Mouse (Mus musculus) mature B cell (primary cell): ENCODE data around the gene Bmpr1b.

Experiments
- in situ Hi-C: fragments of 300-500 bp; cut with MboI; formaldehyde crosslinking; loops from 2 replicates; pipeline ENCODE4 v1.14.3; 2019

Gene Bmpr1b

DNA sequence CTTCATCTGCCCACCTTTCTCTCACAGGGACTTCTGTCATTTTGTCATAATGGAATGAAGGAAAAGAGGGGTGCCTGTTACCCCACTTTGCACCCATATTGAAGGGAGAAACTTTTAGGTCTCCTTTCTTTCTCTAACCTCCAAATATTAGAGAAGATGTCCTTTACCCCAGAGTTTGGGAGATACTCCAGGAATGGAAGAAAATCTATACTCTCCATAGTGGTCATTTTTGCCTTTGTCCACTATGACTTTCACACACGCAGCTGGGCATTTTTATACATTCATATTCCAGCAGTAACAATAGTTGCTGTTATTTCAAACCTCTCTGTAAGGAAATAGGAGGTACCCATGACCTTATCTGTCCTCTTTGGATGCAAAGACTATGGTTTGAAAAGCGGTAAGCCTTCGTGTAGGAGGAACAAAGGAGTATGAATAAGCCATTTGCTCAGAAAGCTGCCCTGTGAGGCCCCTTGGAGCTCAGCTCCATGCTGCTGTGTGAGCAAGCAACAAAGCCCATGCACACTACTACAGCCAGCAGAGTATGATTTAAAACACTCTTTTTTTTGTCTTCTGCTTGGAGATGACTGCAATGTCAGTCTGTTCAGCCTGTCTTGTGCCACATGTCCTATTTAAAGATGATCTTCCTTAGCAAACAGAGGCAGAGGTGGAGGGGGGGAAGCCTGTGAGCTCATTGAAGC is 350.5 kb downstream of the Bmpr1b start:
- in situ Hi-C loops = no loop called here

- in situ Hi-C loops = no loop called here
Measured at GRCm38 (mm10) chr3:141814776-141815175, 354.4 kb downstream of the Bmpr1b start.

GRCm38 (mm10) chr3:141811348-141811747 is 357.9 kb downstream of the Bmpr1b start:
- in situ Hi-C loops = no loop called here

- in situ Hi-C loops = no loop called here
Measured at GRCm38 (mm10) chr3:141810944-141811343, 358.3 kb downstream of the Bmpr1b start.

DNA sequence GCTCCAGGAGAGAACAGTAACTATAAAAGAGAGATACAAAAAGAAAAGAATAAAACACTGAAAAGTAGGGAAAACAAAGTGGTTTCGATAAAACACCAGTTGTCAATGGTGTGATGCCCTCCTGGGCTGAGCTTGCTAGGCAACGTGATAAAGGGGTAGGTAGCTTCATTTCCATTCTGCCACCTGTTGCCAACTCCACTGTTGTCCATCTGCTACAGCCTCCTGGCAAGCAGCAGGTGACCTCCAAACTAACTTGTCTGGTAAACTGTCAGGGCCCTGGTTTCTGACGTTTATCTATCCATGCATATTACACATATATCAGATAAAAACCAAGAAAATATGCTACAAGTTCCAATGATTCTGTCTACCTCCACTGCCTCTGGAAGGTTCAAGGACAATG is 359.6 kb downstream of the Bmpr1b start:
- in situ Hi-C loops = no loop called here

GRCm38 (mm10) chr3:141804133-141804532 is 365.1 kb downstream of the Bmpr1b start:
- in situ Hi-C loops = no loop called here

DNA sequence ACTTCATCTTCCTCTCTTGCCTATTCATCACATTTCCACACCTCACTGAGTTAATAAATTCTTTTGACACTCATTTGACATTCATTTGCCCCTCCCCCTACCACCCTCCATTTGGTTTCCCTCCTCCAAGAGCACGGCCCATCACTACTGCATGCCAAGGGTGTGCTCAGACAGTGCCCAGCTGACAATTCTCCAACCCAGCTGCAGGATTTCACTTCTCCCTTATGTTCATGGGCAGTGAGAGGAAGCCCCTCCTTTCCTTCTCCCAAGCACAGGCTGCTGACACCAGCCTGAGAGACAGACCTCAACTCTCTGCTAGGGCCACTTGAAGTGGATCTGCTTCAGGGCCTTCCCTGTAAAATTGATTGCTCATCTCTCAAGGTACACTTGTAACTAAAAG is 371.4 kb downstream of the Bmpr1b start:
- in situ Hi-C loops = no loop called here

DNA sequence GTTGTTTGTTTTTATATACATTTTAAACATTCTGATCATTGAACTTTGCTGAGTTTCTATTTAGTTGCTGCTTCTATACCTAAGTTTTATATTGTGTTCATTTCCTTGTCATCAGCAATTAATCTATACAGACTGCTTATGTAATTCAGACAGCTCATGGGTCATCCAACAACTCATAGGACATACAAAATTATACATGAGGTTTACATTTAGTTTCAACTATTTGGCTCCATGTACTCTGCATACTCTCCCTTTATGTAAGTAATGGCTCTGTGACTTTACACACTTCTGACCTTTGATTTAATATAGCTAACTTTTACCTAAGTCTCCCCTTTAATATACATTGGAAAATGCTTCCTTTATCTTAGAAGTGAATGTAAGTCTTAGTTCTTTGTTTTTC is 371.9 kb downstream of the Bmpr1b start:
- in situ Hi-C loops = no loop called here

DNA sequence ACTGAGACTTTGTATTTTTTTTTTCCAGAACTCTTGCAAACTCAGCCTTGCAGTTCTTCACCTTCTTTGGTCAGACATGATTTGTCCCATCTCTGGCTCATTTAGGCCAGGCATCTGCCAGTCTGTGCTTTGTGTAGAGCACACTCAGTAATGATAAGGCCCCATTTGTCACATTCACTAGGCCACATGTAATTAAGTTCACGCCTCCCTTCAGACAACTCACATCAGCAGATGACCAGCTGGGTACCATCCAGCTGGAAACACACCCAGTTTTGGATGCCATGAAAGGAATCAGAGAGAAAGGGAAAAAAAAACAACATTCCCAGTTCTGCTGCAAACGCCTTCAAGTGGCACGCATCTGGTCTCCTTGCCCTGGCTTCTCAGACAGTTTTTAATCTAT is 374.9 kb downstream of the Bmpr1b start:
- in situ Hi-C loops = no loop called here

DNA sequence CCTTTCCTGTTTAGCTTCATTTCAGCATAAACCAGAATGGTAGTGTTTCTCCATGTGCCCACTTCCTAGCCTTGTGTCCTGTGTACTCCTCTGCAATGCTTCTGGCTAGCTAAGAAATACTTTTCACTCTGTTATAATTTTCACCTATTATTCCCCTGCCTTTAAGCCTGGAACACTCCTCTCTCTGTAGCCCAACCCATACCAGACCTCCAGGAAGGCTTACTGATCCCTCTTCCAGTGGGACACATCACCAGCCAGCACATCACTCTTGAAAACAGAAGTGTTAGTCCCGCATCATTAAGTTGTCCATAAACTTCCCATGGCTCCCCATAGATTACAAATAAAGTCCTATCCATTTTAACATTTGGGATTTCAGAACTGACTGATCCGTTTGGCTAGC is 375.5 kb downstream of the Bmpr1b start:
- in situ Hi-C loops = no loop called here

GRCm38 (mm10) chr3:141792106-141792505 is 377.1 kb downstream of the Bmpr1b start:
- in situ Hi-C loops = no loop called here

DNA sequence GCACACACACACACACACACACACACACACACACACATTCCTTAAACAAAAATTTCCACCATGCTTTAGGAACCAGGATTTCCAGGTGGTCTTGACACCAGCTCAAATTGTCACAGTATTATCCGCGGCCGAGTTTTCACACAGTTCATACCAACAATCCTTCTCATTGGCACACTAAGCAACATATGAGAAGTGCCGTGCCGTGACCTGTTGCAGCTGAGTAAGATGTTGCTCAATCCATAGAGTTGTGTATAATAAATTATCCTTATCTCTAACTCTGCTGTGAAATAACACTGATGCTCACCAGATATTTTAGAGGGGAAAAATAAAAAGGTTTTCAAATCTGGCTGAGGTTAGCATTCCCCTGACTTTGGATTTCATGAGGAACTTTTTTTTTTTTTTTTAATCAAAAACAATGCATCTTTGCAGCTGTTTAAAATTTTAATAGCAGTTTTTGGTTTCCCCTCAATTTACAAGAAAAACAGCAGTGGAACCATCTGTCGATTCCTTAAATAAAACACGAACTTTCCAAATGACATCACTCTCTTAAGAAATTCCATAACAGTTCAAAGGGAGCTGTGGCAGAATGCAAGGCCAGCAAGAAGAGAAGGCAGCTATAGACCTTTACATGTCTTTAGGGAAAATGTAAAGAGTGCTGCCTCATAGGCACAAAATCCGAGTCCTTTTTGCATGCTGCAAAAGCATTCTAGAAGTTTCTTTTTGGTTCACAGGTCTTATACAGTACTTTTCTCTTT is 378.0 kb downstream of the Bmpr1b start:
- in situ Hi-C loops = no loop called here
